Mouse (Mus musculus) G1E (cell line): ENCODE data around the gene Thap8. TPM values are rescaled to one million over a fixed set of nuclear protein-coding genes. Genes with fewer than 3 reads are reported as not detected.

Experiments used
- ATAC-seq: 2 replicates; pipeline ENCODE4 v1.8.0; 2016; ENCODE audit warnings: mild to moderate bottlenecking; ENCODE audit not compliant: insufficient number of reproducible peaks, poor library complexity, low FRiP score, severe bottlenecking; ENCODE audit errors: extremely low read depth
- DNase-seq: peaks from one replicate; pipeline ENCODE4 v3.0.0; 2012; ENCODE audit warnings: low spot score
- H3K27me3 ChIP-seq: 2 replicates; pipeline ENCODE4 v1.6.1; 2012; ENCODE audit warnings: mild to moderate bottlenecking, low read length, inconsistent platforms; ENCODE audit not compliant: insufficient read depth
- H3K36me3 ChIP-seq: replicated peaks from 2 replicates; pipeline ENCODE3; 2012; ENCODE audit warnings: mild to moderate bottlenecking, inconsistent platforms
- H3K4me1 ChIP-seq: 2 replicates; pipeline ENCODE4 v1.6.1; 2012; ENCODE audit warnings: low read depth, low read length, inconsistent platforms, mixed read lengths; ENCODE audit not compliant: insufficient read depth
- H3K4me3 ChIP-seq: 2 replicates; pipeline ENCODE4 v1.5.1; 2012; ENCODE audit warnings: low read depth, mild to moderate bottlenecking, inconsistent platforms, low read length, moderate library complexity, mixed read lengths
- H3K9me3 ChIP-seq: replicated peaks from 2 replicates; pipeline ENCODE4 v1.6.1; 2012; ENCODE audit warnings: inconsistent platforms
- CTCF ChIP-seq: IDR thresholded peaks from 2 replicates; pipeline ENCODE4 v1.5.1; 2012; ENCODE audit warnings: low read depth, low read length, inconsistent platforms, mixed read lengths
- GATA1 ChIP-seq: IDR thresholded peaks from 2 replicates; pipeline ENCODE4 v1.6.1; 2012; ENCODE audit warnings: borderline replicate concordance, low read length, inconsistent platforms, mixed read lengths
- GATA2 ChIP-seq: IDR thresholded peaks from 2 replicates; pipeline ENCODE4 v1.6.1; 2012; ENCODE audit warnings: low read depth, low read length, inconsistent platforms, borderline replicate concordance
- POLR2AphosphoS5 ChIP-seq: IDR thresholded peaks from 2 replicates; pipeline ENCODE4 v1.6.1; 2012; ENCODE audit warnings: low read depth, low read length, inconsistent platforms; ENCODE audit not compliant: insufficient replicate concordance
- TAL1 ChIP-seq: conservative IDR thresholded peaks from 2 replicates; pipeline ENCODE4 v1.6.1; 2012; ENCODE audit warnings: low read depth, low read length, inconsistent platforms, mixed read lengths
- polyA plus RNA-seq: library from polyadenylated mRNA; stranded (reverse); fragments of >175 nt; gene quantifications from 2 replicates; pipeline ENCODE4 v1.2.3, GENCODE M21; 2012
- total RNA-seq, 2 experiments: library from RNA; stranded (forward) in 1 of 2; stranded (reverse) in 1 of 2; fragments of 200-1000 nt in 1 of 2; fragments of >200 nt in 1 of 2; fragmentation: Nextera tagmentation in 1 of 2; gene quantifications; 2 replicates each; pipeline ENCODE4 v1.2.3; 2014 to 2017

Gene Thap8
- total and polyA plus RNA-seq, 3 experiments: 0.10 to 1.4 (median 1.1) TPM

DNA sequence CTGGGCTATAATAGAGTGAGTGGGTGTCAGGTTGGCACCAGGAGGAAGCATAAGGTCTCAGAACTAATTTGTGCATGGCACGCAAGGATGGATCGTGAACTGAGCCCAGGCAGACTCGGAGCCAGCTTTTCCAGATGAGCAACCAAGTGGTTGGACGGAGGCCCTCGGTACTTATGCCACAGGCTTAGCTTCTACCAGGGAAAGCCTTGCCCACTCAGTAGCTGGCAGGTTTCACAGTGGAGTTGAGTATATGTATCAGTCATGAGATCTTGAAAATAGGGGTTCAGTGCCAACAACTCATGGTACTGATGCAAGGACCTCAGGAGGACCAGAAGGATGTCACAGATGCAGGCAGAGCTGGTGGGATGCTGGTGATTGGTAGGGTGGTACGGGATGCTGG is 55.8 kb downstream of the Thap8 start:
- H3K4me1 ChIP-seq: peaks cover 11% of the 10 kb centered on the region
- no peaks in the 10 kb centered on the region for H3K9me3 ChIP-seq
- H3K36me3 ChIP-seq: no peaks in the 10 kb centered on the region
- peaks cover 29% of the 10 kb centered on the region for H3K27me3 ChIP-seq
- ATAC-seq: no peak
- no peak for DNase-seq
- no peak for TF ChIP-seq TAL1
- TF ChIP-seq GATA2: no peak
- no peak for TF ChIP-seq CTCF
- TF ChIP-seq POLR2AphosphoS5: no peak
- no peak for TF ChIP-seq GATA1
- no peak overlapping the region for H3K4me3 ChIP-seq

DNA sequence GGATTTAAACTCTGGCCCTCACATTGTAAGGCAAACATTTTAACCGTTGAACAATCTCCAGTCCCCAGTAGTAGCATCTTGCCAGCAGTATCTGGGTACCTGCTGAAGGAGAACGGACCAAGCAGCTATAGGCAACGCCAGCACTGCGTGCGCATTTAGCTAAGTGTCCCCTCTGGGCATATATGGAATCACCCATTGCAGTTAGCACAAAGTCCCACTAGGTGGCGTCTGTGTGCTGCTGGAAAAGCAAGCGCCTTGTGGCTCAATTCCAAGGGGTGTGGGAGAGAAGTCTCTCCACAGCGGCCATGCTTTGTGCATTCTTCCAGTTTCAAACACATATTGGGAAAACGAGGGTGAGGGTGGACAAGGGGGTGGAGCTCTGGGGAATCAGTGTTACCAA is 56.5 kb downstream of the Thap8 start:
- DNase-seq: no peak

GRCm38 (mm10) chr7:30339432-30340109 is 59.7 kb downstream of the Thap8 start:
- H3K4me1 ChIP-seq: no peaks in the 10 kb centered on the region
- H3K4me3 ChIP-seq: no peak overlapping the region
- H3K27me3 ChIP-seq: peaks cover 34% of the 10 kb centered on the region
- H3K9me3 ChIP-seq: no peaks in the 10 kb centered on the region
- DNase-seq (no peak), ATAC-seq (no peak)
- no peak for TF ChIP-seq CTCF
- no peak for TF ChIP-seq GATA1
- no peak for TF ChIP-seq GATA2
- no peak for TF ChIP-seq POLR2AphosphoS5
- TF ChIP-seq TAL1: no peak
- no peaks in the 10 kb centered on the region for H3K36me3 ChIP-seq

More for the DNA sequence above, 56.5 kb downstream of the Thap8 start:
- Histone ChIP-seq H3K27me3 (peaks cover 30% of the 10 kb centered on the region), H3K9me3 (no peaks in the 10 kb centered on the region), H3K4me1 (peaks cover 11% of the 10 kb centered on the region), H3K4me3 (no peak overlapping the region), H3K36me3 (no peaks in the 10 kb centered on the region)
- ATAC-seq: no peak
- TF ChIP-seq GATA1 (no peak), CTCF (peak; percentile 90), POLR2AphosphoS5 (no peak)

Other genes starting within 250 kb of the Thap8 start
Only the 20 nearest of the 26 such genes appear.
- 5.8 and 8.7 TPM in 2 replicates for gene Zfp382, start 158.2 kb upstream of the Thap8 start, total RNA-seq (2014; fragmentation: Nextera tagmentation)
- gene Zfp382, start 158.2 kb upstream of the Thap8 start, total RNA-seq (2017): 6.7 and 6.8 TPM in 2 replicates
- gene Zfp382, start 158.2 kb upstream of the Thap8 start, polyA plus RNA-seq: 2.4 and 2.6 TPM in 2 replicates
- gene Zfp146, start 110.3 kb upstream of the Thap8 start, total RNA-seq (2014; fragmentation: Nextera tagmentation): 123 and 124 TPM in 2 replicates
- 74.8 and 77.9 TPM in 2 replicates for gene Zfp146, start 110.3 kb upstream of the Thap8 start, total RNA-seq (2017)
- 4.6 and 12.7 TPM in 2 replicates for gene Zfp146, start 110.3 kb upstream of the Thap8 start, polyA plus RNA-seq
- 16.0 and 19.4 TPM in 2 replicates for gene Cox7a1, start 96.0 kb upstream of the Thap8 start, total RNA-seq (2014; fragmentation: Nextera tagmentation)
- 55.2 and 57.0 TPM in 2 replicates for gene Cox7a1, start 96.0 kb upstream of the Thap8 start, total RNA-seq (2017)
- 23.4 and 32.4 TPM in 2 replicates for gene Cox7a1, start 96.0 kb upstream of the Thap8 start, polyA plus RNA-seq
- gene Capns1, start 81.3 kb upstream of the Thap8 start, total RNA-seq (2014; fragmentation: Nextera tagmentation): 313 and 371 TPM in 2 replicates
- 182 and 204 TPM in 2 replicates for gene Capns1, start 81.3 kb upstream of the Thap8 start, total RNA-seq (2017)
- gene Capns1, start 81.3 kb upstream of the Thap8 start, polyA plus RNA-seq: 98.4 and 131 TPM in 2 replicates
- 23.0 and 34.5 TPM in 2 replicates for gene Polr2i, start 48.1 kb upstream of the Thap8 start, total RNA-seq (2014; fragmentation: Nextera tagmentation)
- gene Polr2i, start 48.1 kb upstream of the Thap8 start, total RNA-seq (2017): 58.7 and 66.6 TPM in 2 replicates
- 66.9 and 79.0 TPM in 2 replicates for gene Polr2i, start 48.1 kb upstream of the Thap8 start, polyA plus RNA-seq
- 18.9 and 19.7 TPM in 2 replicates for gene Tbcb, start 47.8 kb upstream of the Thap8 start, total RNA-seq (2014; fragmentation: Nextera tagmentation)
- gene Tbcb, start 47.8 kb upstream of the Thap8 start, total RNA-seq (2017): 30.8 and 38.1 TPM in 2 replicates
- gene Tbcb, start 47.8 kb upstream of the Thap8 start, polyA plus RNA-seq: 20.7 and 38.1 TPM in 2 replicates
- gene Ovol3, start 44.4 kb upstream of the Thap8 start, total RNA-seq (2014; fragmentation: Nextera tagmentation): not detected in 2 replicates
- not detected in 2 replicates for gene Ovol3, start 44.4 kb upstream of the Thap8 start, total RNA-seq (2017)
- gene Ovol3, start 44.4 kb upstream of the Thap8 start, polyA plus RNA-seq: not detected in 2 replicates
- gene Wdr62, start 325 bp downstream of the Thap8 start, total RNA-seq (2014; fragmentation: Nextera tagmentation): 16.5 and 57.9 TPM in 2 replicates
- gene Wdr62, start 325 bp downstream of the Thap8 start, total RNA-seq (2017): 7.0 and 8.2 TPM in 2 replicates
- gene Wdr62, start 325 bp downstream of the Thap8 start, polyA plus RNA-seq: 40.3 and 59.1 TPM in 2 replicates
- gene Clip3, start 11.6 kb downstream of the Thap8 start, total RNA-seq (2014; fragmentation: Nextera tagmentation): not detected in 2 replicates
- 0.33 TPM in 1 of 2 replicates, not detected in the other for gene Clip3, start 11.6 kb downstream of the Thap8 start, total RNA-seq (2017)
- gene Clip3, start 11.6 kb downstream of the Thap8 start, polyA plus RNA-seq: not detected in 2 replicates
- 17.2 and 22.1 TPM in 2 replicates for gene Alkbh6, start 28.6 kb downstream of the Thap8 start, total RNA-seq (2014; fragmentation: Nextera tagmentation)
- 18.5 and 24.1 TPM in 2 replicates for gene Alkbh6, start 28.6 kb downstream of the Thap8 start, total RNA-seq (2017)
- 44.2 and 52.2 TPM in 2 replicates for gene Alkbh6, start 28.6 kb downstream of the Thap8 start, polyA plus RNA-seq
- gene Syne4, start 34.7 kb downstream of the Thap8 start, total RNA-seq (2014; fragmentation: Nextera tagmentation): 2.1 and 5.4 TPM in 2 replicates
- gene Syne4, start 34.7 kb downstream of the Thap8 start, total RNA-seq (2017): 1.0 and 2.6 TPM in 2 replicates
- gene Syne4, start 34.7 kb downstream of the Thap8 start, polyA plus RNA-seq: 2.8 and 4.0 TPM in 2 replicates
- 1.3 and 1.6 TPM in 2 replicates for gene E130208F15Rik, start 41.6 kb downstream of the Thap8 start, total RNA-seq (2014; fragmentation: Nextera tagmentation)
- gene E130208F15Rik, start 41.6 kb downstream of the Thap8 start, total RNA-seq (2017): 2.3 and 2.4 TPM in 2 replicates
- 0.49 and 0.85 TPM in 2 replicates for gene E130208F15Rik, start 41.6 kb downstream of the Thap8 start, polyA plus RNA-seq
- 4.1 and 4.3 TPM in 2 replicates for gene Sdhaf1, start 43.8 kb downstream of the Thap8 start, total RNA-seq (2014; fragmentation: Nextera tagmentation)
- 8.9 and 11.4 TPM in 2 replicates for gene Sdhaf1, start 43.8 kb downstream of the Thap8 start, total RNA-seq (2017)
- 9.2 and 11.7 TPM in 2 replicates for gene Sdhaf1, start 43.8 kb downstream of the Thap8 start, polyA plus RNA-seq
- not detected in 2 replicates for gene Lrfn3, start 82.7 kb downstream of the Thap8 start, total RNA-seq (2014; fragmentation: Nextera tagmentation)
- 0.11 and 0.12 TPM in 2 replicates for gene Lrfn3, start 82.7 kb downstream of the Thap8 start, total RNA-seq (2017)
- gene Lrfn3, start 82.7 kb downstream of the Thap8 start, polyA plus RNA-seq: not detected in 2 replicates
- gene Tyrobp, start 133.7 kb downstream of the Thap8 start, total RNA-seq (2014; fragmentation: Nextera tagmentation): 12.9 and 19.6 TPM in 2 replicates
- 92.7 and 101 TPM in 2 replicates for gene Tyrobp, start 133.7 kb downstream of the Thap8 start, total RNA-seq (2017)
- 4.4 and 12.5 TPM in 2 replicates for gene Tyrobp, start 133.7 kb downstream of the Thap8 start, polyA plus RNA-seq
- gene Hcst, start 139.8 kb downstream of the Thap8 start, total RNA-seq (2014; fragmentation: Nextera tagmentation): not detected in 2 replicates
- 2.6 and 3.1 TPM in 2 replicates for gene Hcst, start 139.8 kb downstream of the Thap8 start, total RNA-seq (2017)
- 0.25 and 0.55 TPM in 2 replicates for gene Hcst, start 139.8 kb downstream of the Thap8 start, polyA plus RNA-seq
- 3.0 and 4.5 TPM in 2 replicates for gene Nfkbid, start 141.6 kb downstream of the Thap8 start, total RNA-seq (2014; fragmentation: Nextera tagmentation)
- 0.98 and 2.1 TPM in 2 replicates for gene Nfkbid, start 141.6 kb downstream of the Thap8 start, total RNA-seq (2017)
- 4.8 TPM in 2 replicates for gene Nfkbid, start 141.6 kb downstream of the Thap8 start, polyA plus RNA-seq
- gene Aplp1, start 165.4 kb downstream of the Thap8 start, total RNA-seq (2014; fragmentation: Nextera tagmentation): not detected in 2 replicates
- gene Aplp1, start 165.4 kb downstream of the Thap8 start, total RNA-seq (2017): 0.49 TPM in 1 of 2 replicates, not detected in the other
- not detected in 2 replicates for gene Aplp1, start 165.4 kb downstream of the Thap8 start, polyA plus RNA-seq
- not detected in 2 replicates for gene Kirrel2, start 177.6 kb downstream of the Thap8 start, total RNA-seq (2014; fragmentation: Nextera tagmentation)
- 0.35 TPM in 1 of 2 replicates, not detected in the other for gene Kirrel2, start 177.6 kb downstream of the Thap8 start, total RNA-seq (2017)
- gene Kirrel2, start 177.6 kb downstream of the Thap8 start, polyA plus RNA-seq: not detected in 2 replicates
- gene Nphs1, start 178.2 kb downstream of the Thap8 start, total RNA-seq (2014; fragmentation: Nextera tagmentation): not detected in 2 replicates
- 0.11 TPM in 1 of 2 replicates, not detected in the other for gene Nphs1, start 178.2 kb downstream of the Thap8 start, total RNA-seq (2017)
- gene Nphs1, start 178.2 kb downstream of the Thap8 start, polyA plus RNA-seq: not detected in 2 replicates